Mouse (Mus musculus): Measurements from ENCODE around the gene Smim5.
"Not testable (repeated sequence)": the region's sequence is repeated elsewhere in the genome, so short reads cannot be mapped to it uniquely, and the experiment has no call there.

Gene Smim5

GRCm38 (mm10) chr11:115899486-115900266, at the start of gene Smim5:
Gene Smim5 (plus strand): TSS chr11:115899966.
- no peak for DNase-seq (ENCODE audit: low read depth in 1 of 2, low spot score in 2 of 2)

- no peak for DNase-seq (ENCODE audit: low read depth in 1 of 2, low spot score in 2 of 2)
Observed at GRCm38 (mm10) chr11:115854674-115855073, 45.1 kb upstream of the Smim5 start.

GRCm38 (mm10) chr11:115857146-115857545, 42.6 kb upstream of the Smim5 start:
- not testable (repeated sequence) for DNase-seq (ENCODE audit: low read depth in 1 of 2, low spot score in 2 of 2)

- DNase-seq (ENCODE audit: low read depth in 1 of 2, low spot score in 2 of 2): no peak
Observed at GRCm38 (mm10) chr11:115857936-115858335, 41.8 kb upstream of the Smim5 start.

GRCm38 (mm10) chr11:115858354-115858753, 41.4 kb upstream of the Smim5 start, which contains the start of gene Myo15b:
Gene Myo15b (plus strand): TSS chr11:115858406.
- no peak for DNase-seq (ENCODE audit: low read depth in 1 of 2, low spot score in 2 of 2)

GRCm38 (mm10) chr11:115859143-115859945, 40.4 kb upstream of the Smim5 start:
- DNase-seq (ENCODE audit: low read depth in 1 of 2, low spot score in 2 of 2): peak; percentile 48 to 74

- no peak for DNase-seq (ENCODE audit: low read depth in 1 of 2, low spot score in 2 of 2)
Observed at GRCm38 (mm10) chr11:115863895-115864294, 35.9 kb upstream of the Smim5 start.

GRCm38 (mm10) chr11:115869393-115869792, 30.4 kb upstream of the Smim5 start:
- DNase-seq (ENCODE audit: low read depth in 1 of 2, low spot score in 2 of 2): no peak

GRCm38 (mm10) chr11:115872437-115872836, 27.3 kb upstream of the Smim5 start:
- DNase-seq (ENCODE audit: low read depth in 1 of 2, low spot score in 2 of 2): no peak

- no peak for DNase-seq (ENCODE audit: low read depth in 1 of 2, low spot score in 2 of 2)
Observed at GRCm38 (mm10) chr11:115875935-115876334, 23.8 kb upstream of the Smim5 start.

GRCm38 (mm10) chr11:115876438-115876837, 23.3 kb upstream of the Smim5 start:
- DNase-seq (ENCODE audit: low read depth in 1 of 2, low spot score in 2 of 2): no peak

- no peak for DNase-seq (ENCODE audit: low read depth in 1 of 2, low spot score in 2 of 2)
Observed at GRCm38 (mm10) chr11:115877174-115877755, 22.5 kb upstream of the Smim5 start.

- no peak for DNase-seq (ENCODE audit: low read depth in 1 of 2, low spot score in 2 of 2)
Observed at GRCm38 (mm10) chr11:115878071-115878470, 21.7 kb upstream of the Smim5 start.

- no peak for DNase-seq (ENCODE audit: low read depth in 1 of 2, low spot score in 2 of 2)
Observed at GRCm38 (mm10) chr11:115881002-115881401, 18.8 kb upstream of the Smim5 start.

- no peak for DNase-seq (ENCODE audit: low read depth in 1 of 2, low spot score in 2 of 2)
Observed at GRCm38 (mm10) chr11:115883251-115883650, 16.5 kb upstream of the Smim5 start.

- no peak for DNase-seq (ENCODE audit: low read depth in 1 of 2, low spot score in 2 of 2)
Observed at GRCm38 (mm10) chr11:115884361-115884760, 15.4 kb upstream of the Smim5 start.

GRCm38 (mm10) chr11:115885281-115885680, 14.5 kb upstream of the Smim5 start:
- no peak for DNase-seq (ENCODE audit: low read depth in 1 of 2, low spot score in 2 of 2)

- no peak for DNase-seq (ENCODE audit: low read depth in 1 of 2, low spot score in 2 of 2)
Observed at GRCm38 (mm10) chr11:115886446-115886845, 13.3 kb upstream of the Smim5 start.

GRCm38 (mm10) chr11:115888020-115888419, 11.7 kb upstream of the Smim5 start:
- DNase-seq (ENCODE audit: low read depth in 1 of 2, low spot score in 2 of 2): no peak

- DNase-seq (ENCODE audit: low read depth in 1 of 2, low spot score in 2 of 2): no peak
Observed at GRCm38 (mm10) chr11:115889159-115889558, 10.6 kb upstream of the Smim5 start.

- no peak for DNase-seq (ENCODE audit: low read depth in 1 of 2, low spot score in 2 of 2)
Observed at GRCm38 (mm10) chr11:115892213-115892612, 7.6 kb upstream of the Smim5 start.

- DNase-seq (ENCODE audit: low read depth in 1 of 2, low spot score in 2 of 2): no peak
Observed at GRCm38 (mm10) chr11:115893071-115893470, 6.7 kb upstream of the Smim5 start.

All from monocyte, adult 2 months (primary cell).